Mouse (Mus musculus) retina, postnatal 7 days (tissue): Measurements from ENCODE around the gene Gm49396.

Experiments used
- DNase-seq: peaks from one replicate; pipeline ENCODE4 v3.0.0-alpha.2; 2012; ENCODE audit warnings: low read depth, low spot score

Gm49396 gene

GRCm38 (mm10) chr7:30563117-30563905 lies at the start of gene Gm49396, which contains the start of the genes U2af1l4 and Psenen:
Gm49396 (plus strand) TSS chr7:30563344.
U2af1l4 (plus strand) TSS chr7:30563301.
Psenen (minus strand) TSS chr7:30563627.
- DNase-seq: peak; percentile 99

GRCm38 (mm10) chr7:30515003-30515760 lies 48.0 kb upstream of the Gm49396 start:
- DNase-seq: no peak

GRCm38 (mm10) chr7:30518325-30518724 lies 44.8 kb upstream of the Gm49396 start:
- DNase-seq: no peak

GRCm38 (mm10) chr7:30520396-30520795 lies 42.7 kb upstream of the Gm49396 start:
- no peak for DNase-seq

GRCm38 (mm10) chr7:30520856-30521255 lies 42.3 kb upstream of the Gm49396 start:
- no peak for DNase-seq

GRCm38 (mm10) chr7:30522871-30523270 lies 40.3 kb upstream of the Gm49396 start:
- no peak for DNase-seq

- DNase-seq: no peak
Observed at GRCm38 (mm10) chr7:30524487-30524886, 38.7 kb upstream of the Gm49396 start.

GRCm38 (mm10) chr7:30525954-30526353 lies 37.2 kb upstream of the Gm49396 start:
- no peak for DNase-seq

GRCm38 (mm10) chr7:30526399-30526798 lies 36.7 kb upstream of the Gm49396 start:
- no peak for DNase-seq

GRCm38 (mm10) chr7:30526981-30527380 lies 36.2 kb upstream of the Gm49396 start:
- DNase-seq: no peak

- no peak for DNase-seq
Observed at GRCm38 (mm10) chr7:30531291-30531815, 31.8 kb upstream of the Gm49396 start.

GRCm38 (mm10) chr7:30532931-30533330 lies 30.2 kb upstream of the Gm49396 start:
- DNase-seq: peak; percentile 6

GRCm38 (mm10) chr7:30533941-30534632 lies 29.1 kb upstream of the Gm49396 start:
- peak; percentile 11 for DNase-seq

GRCm38 (mm10) chr7:30534633-30535577 lies 28.2 kb upstream of the Gm49396 start, which contains the start of gene Arhgap33:
Arhgap33 (minus strand) TSS chr7:30535060.
- DNase-seq: peak; percentile 94

- DNase-seq: no peak
Observed at GRCm38 (mm10) chr7:30540572-30540971, 22.6 kb upstream of the Gm49396 start.

- no peak for DNase-seq
Observed at GRCm38 (mm10) chr7:30544327-30544726, 18.8 kb upstream of the Gm49396 start.

- no peak for DNase-seq
Observed at GRCm38 (mm10) chr7:30549880-30550279, 13.3 kb upstream of the Gm49396 start.

GRCm38 (mm10) chr7:30550603-30551002 lies 12.5 kb upstream of the Gm49396 start:
- no peak for DNase-seq

- peak; percentile 66 for DNase-seq
Observed at GRCm38 (mm10) chr7:30551445-30552101, 11.6 kb upstream of the Gm49396 start.
